Mouse (Mus musculus) kidney, postnatal 36 days (tissue): ENCODE data around the gene Tyr.

ENCODE experiments used
- DNase-seq, 2 experiments: peaks; one replicate each; pipeline ENCODE4 v3.0.0; 2021 to 2022; ENCODE audit warnings: mixed read lengths in 2 of 2

Gene Tyr

DNA sequence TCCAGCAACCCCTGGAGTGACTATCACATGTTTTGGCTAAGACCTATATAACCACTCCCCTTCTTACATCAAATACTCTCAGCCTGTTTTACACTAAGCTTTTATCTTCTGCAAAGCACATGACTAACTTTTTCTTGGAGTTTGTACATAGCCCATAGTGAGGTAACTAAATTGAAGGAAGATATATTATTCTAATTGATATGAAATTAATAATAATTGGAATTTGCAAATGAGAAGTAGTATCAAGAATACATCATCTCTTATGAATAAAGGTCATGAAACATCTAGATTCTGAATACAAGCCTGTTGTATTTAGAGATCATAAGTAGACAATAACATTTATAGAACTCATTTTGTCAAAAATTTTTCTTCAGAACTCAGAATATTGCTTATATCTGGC is at the start of gene Tyr:
TSS of gene Tyr (minus strand) at position 101 of the 400 bp plus-strand sequence.
- DNase-seq = no peak

DNA sequence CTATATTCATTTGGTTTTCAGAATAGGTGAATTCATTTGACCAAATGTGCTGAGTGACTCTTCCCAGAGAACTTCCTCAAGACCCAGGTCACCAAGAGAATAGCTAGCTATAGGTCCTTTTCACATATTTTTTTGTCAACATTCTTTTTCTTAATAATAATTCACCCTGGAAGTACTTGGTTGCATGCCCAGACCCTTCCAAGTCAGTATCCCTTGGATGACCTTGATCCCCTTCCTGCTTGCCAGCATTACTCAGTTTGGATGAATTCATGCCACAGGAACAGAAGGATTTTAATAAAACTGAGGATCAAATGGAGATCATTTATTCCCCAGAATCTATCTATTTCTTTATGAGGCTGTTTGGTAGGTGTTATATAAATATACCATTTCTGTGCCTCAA is 45.7 kb upstream of the Tyr start:
- DNase-seq = no peak

DNA sequence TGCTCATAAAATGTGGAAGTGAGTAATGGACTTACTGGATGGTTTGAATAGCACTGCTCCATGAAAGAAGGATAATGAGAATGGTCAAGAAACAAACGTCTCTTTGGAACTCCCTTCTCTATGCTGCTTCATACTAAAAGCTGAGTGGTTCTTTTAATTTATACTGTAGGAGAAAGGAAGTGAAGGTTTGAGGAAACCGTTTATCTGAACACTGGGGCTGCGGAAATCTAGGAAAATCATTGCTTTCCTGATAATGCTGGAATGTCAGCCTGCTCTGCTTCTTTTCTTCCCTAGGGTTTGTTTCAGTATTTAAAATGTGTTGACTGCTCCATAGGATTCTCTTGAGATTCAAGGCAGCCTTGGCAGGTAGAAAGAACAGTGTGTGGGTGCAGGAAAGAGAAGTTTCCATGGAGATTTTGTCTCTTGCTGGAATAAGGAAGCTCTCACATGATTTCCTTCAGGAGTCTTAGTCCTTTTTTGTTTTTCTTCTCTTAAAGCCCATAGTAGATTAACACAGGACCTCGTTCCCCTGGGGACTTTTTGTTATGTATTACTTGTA is 891 bp upstream of the Tyr start:
- no peak for DNase-seq

DNA sequence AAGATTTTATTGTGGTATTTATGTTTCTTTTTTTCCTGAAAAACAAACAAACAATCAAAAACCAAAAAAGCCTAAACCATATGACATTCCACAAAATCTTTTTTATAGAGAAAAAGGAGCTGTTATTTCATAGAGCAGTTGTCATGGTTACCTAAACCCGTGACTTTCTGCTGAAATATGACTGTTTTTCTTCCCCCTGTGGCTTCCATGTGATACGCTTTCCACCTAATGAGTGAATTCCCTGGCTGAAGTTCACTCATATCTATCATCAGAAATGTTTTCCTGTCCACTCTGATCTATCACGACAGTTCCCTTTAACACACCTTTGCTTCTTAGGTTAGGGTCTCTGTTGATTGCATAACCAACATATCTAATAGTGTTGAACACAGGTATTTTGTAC is 5.3 kb downstream of the Tyr start:
- no peak for DNase-seq

DNA sequence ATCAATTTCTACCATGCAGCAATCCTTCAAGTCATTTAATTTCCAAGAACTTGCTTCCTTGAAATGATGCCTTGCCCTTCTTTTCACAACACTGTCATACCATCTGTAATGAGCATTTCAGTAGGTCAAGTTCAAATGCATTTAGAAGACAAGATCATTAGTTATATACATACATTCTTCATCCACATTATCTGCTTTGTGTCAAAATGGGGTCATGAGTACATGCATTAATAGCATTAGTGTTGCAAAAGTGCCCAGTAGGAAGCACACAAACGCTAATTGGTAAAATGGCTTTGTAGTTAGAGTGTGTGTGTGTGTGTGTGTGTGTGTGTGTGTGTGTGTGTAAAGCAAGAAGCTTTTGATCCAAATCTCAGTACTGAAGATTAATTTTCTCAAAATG is 80.0 kb downstream of the Tyr start:
- DNase-seq = no peak

DNA sequence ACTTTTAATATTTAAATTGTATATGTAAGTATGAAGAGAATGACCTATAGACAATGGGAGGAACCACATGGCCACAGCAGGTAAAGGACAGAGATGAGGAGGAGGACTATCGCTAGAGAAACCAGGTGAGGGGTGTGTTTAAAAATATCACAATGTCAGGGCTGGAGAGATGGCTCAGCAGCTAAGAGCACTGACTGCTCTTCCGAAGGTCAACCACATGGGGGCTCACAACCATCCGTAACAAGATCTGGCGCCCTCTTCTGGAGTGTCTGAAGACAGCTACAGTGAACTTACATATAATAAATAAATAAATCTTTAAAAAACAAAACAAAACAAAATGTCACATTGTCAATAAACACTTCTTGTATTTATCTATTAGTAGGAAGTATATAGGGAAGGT is 81.9 kb downstream of the Tyr start:
- DNase-seq = peak; percentile 5 to 14

DNA sequence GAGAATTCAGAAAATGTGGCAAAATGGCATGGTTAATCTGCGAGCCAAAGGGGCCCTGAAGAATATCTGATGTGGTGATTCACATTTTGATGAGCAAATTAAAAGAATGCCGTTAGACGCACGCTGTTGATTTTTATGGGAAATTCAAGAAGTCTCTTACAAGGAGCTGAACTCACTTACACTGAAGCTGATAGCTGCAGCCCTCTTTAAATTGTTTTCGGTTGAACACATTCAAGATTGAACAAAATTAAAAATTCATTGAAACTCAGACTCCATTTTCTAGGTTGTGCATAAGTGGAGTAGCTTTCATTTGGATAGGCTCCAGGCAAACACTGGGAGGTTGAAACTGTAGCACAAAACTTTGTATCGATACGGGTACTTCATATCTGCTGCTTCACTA is 96.3 kb downstream of the Tyr start:
- DNase-seq = no peak

DNA sequence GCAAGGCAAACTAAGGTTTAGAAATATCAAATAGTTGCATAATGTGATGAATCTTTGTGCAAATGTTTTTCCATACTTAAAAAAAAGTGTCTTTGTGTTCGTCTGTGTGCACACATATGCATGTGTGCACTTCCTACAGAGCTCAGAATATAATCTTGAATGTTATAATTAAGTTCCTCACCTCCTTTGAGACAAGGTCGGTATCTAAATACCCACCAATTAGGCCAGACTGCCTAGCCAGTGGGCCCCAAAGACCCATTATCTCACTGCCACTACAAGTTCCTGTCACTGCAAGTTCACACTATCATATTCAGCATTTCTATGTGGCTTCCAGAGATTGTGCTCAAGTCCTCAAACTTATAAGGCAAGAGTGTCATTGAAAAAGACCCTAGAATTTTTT is 118.4 kb downstream of the Tyr start:
- DNase-seq = no peak
